Mouse (Mus musculus) ZHBTc4 (cell line): ENCODE measurements around the gene Ercc5.

Source experiments
- DNase-seq: peaks from one replicate; pipeline ENCODE4 v3.0.0-alpha.2; 2011; ENCODE audit warnings: low read depth, low spot score

Gene Ercc5

GRCm38 (mm10) chr1:44173903-44174302, 26.4 kb downstream of the Ercc5 start:
- peak; percentile 64 for DNase-seq

- no peak for DNase-seq
Observed at GRCm38 (mm10) chr1:44178086-44178485, 30.5 kb downstream of the Ercc5 start.

- DNase-seq: no peak
Observed at GRCm38 (mm10) chr1:44186396-44186795, 38.9 kb downstream of the Ercc5 start.

- DNase-seq: peak; percentile 42
Observed at GRCm38 (mm10) chr1:44198273-44199171, 51.0 kb downstream of the Ercc5 start.

GRCm38 (mm10) chr1:44202876-44203275, 55.3 kb downstream of the Ercc5 start:
- DNase-seq: peak; percentile 46

- DNase-seq: no peak
Observed at GRCm38 (mm10) chr1:44214443-44214842, 66.9 kb downstream of the Ercc5 start.

GRCm38 (mm10) chr1:44216352-44217116, 69.0 kb downstream of the Ercc5 start:
- DNase-seq: no peak

GRCm38 (mm10) chr1:44217118-44217517, 69.6 kb downstream of the Ercc5 start:
- no peak for DNase-seq

- no peak for DNase-seq
Observed at GRCm38 (mm10) chr1:44218876-44219275, 71.3 kb downstream of the Ercc5 start, which contains the start of gene Mettl21e. Gene Mettl21e (minus strand): TSS chr1:44218961.

GRCm38 (mm10) chr1:44229044-44229443, 81.5 kb downstream of the Ercc5 start:
- DNase-seq: peak; percentile 52
